Mouse (Mus musculus) c-Kit-positive CD71-positive TER-119-negative erythroid progenitor cells, embryonic 14.5 days (primary cell): ENCODE results near the gene Marveld2.

Experiments used
- DNase-seq: peaks from one replicate; pipeline ENCODE4 v3.0.0-alpha.2; 2013; ENCODE audit warnings: low read depth

Gene Marveld2

GRCm38 (mm10) chr13:100616181-100617087 is at the start of gene Marveld2:
Gene Marveld2, minus strand, starts transcription at chr13:100616971.
- DNase-seq = no peak

- peak; percentile 63 for DNase-seq
Measured at GRCm38 (mm10) chr13:100659864-100660456, 43.2 kb upstream of the Marveld2 start.

GRCm38 (mm10) chr13:100658091-100658490 is 41.3 kb upstream of the Marveld2 start:
- DNase-seq = no peak

- peak; percentile 31 for DNase-seq
Measured at GRCm38 (mm10) chr13:100651439-100652186, 34.8 kb upstream of the Marveld2 start, which contains the start of gene Taf9. Gene Taf9, plus strand, starts transcription at chr13:100651579.

- DNase-seq = peak; percentile 88
Measured at GRCm38 (mm10) chr13:100650550-100651438, 34.0 kb upstream of the Marveld2 start, which contains the start of the genes Ak6 and Rad17. Gene Ak6, plus strand, starts transcription at chr13:100650979. Gene Rad17, minus strand, starts transcription at chr13:100651051.

- no peak for DNase-seq
Measured at GRCm38 (mm10) chr13:100648223-100648622, 31.5 kb upstream of the Marveld2 start.

GRCm38 (mm10) chr13:100642471-100643209 is 25.9 kb upstream of the Marveld2 start:
- DNase-seq = no peak

GRCm38 (mm10) chr13:100634106-100634691 is 17.4 kb upstream of the Marveld2 start:
- no peak for DNase-seq

- DNase-seq = no peak
Measured at GRCm38 (mm10) chr13:100622241-100622640, 5.5 kb upstream of the Marveld2 start.

- no peak for DNase-seq
Measured at GRCm38 (mm10) chr13:100617583-100617982, 812 bp upstream of the Marveld2 start.

GRCm38 (mm10) chr13:100612903-100613302 is 3.9 kb downstream of the Marveld2 start:
- no peak for DNase-seq

GRCm38 (mm10) chr13:100612251-100612650 is 4.5 kb downstream of the Marveld2 start:
- DNase-seq = no peak

- no peak for DNase-seq
Measured at GRCm38 (mm10) chr13:100611266-100611665, 5.5 kb downstream of the Marveld2 start.

- no peak for DNase-seq
Measured at GRCm38 (mm10) chr13:100607756-100608155, 9.0 kb downstream of the Marveld2 start.

- DNase-seq = no peak
Measured at GRCm38 (mm10) chr13:100605845-100606244, 10.9 kb downstream of the Marveld2 start.

GRCm38 (mm10) chr13:100603738-100604095 is 13.1 kb downstream of the Marveld2 start:
- no peak for DNase-seq

GRCm38 (mm10) chr13:100603031-100603737 is 13.6 kb downstream of the Marveld2 start:
- no peak for DNase-seq

GRCm38 (mm10) chr13:100602239-100602902 is 14.4 kb downstream of the Marveld2 start:
- DNase-seq = no peak

GRCm38 (mm10) chr13:100601034-100601433 is 15.7 kb downstream of the Marveld2 start:
- DNase-seq = no peak
